Mouse (Mus musculus) left cerebral cortex, adult 8-10 months (tissue): ENCODE measurements around the gene Anks1b. TPM values are rescaled to one million over a fixed set of nuclear protein-coding genes. Genes with fewer than 3 reads are reported as not detected.

Source experiments
- DNase-seq, 2 experiments: peaks; one replicate each; pipeline ENCODE4 v3.0.0; 2022; ENCODE audit warnings: low spot score in 2 of 2
- total RNA-seq, 4 experiments: library from RNA; stranded (reverse); gene quantifications; 2 replicates each; pipeline ENCODE4 v1.2.4; 2022

The Anks1b gene
- total RNA-seq, 4 experiments from 2014 or later: 419 to 472 (median 449) TPM

- no peak for DNase-seq
Observed at GRCm38 (mm10) chr10:90657416-90658120, 784.3 kb downstream of the Anks1b start.

GRCm38 (mm10) chr10:90666746-90667145, 793.4 kb downstream of the Anks1b start:
- DNase-seq: no peak

DNA sequence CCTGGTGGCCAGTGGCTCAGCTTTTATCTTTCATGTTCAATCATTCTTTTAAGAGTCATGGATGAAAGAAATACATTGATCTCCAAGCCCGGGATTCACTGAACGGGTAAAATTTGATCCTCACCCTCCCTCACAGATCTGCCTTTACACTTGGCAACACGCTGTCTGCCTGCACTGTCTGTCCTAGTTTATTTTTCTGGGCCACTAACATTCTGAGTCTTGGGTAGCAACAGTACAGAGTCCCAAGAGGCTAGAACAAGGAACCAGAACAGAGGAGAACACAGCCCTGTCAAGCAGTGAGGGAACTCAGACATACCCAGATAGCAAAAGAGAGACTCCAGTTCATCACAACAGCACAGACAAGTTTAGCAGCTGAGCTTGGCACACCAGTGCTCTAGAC, 797.0 kb downstream of the Anks1b start:
- DNase-seq: no peak

- DNase-seq: no peak
Observed at GRCm38 (mm10) chr10:90672135-90672534, 798.8 kb downstream of the Anks1b start.

- DNase-seq: peak in 1 of 2 experiments; percentile 86
Observed at GRCm38 (mm10) chr10:90674362-90674761, 801.1 kb downstream of the Anks1b start.

- no peak for DNase-seq
Observed at GRCm38 (mm10) chr10:90677421-90677820, 804.1 kb downstream of the Anks1b start.

- DNase-seq: peak in 1 of 2 experiments; percentile 72
Observed at GRCm38 (mm10) chr10:90679713-90680470, 806.6 kb downstream of the Anks1b start.

- no peak for DNase-seq
Observed at GRCm38 (mm10) chr10:90683813-90684212, 810.5 kb downstream of the Anks1b start.

DNA sequence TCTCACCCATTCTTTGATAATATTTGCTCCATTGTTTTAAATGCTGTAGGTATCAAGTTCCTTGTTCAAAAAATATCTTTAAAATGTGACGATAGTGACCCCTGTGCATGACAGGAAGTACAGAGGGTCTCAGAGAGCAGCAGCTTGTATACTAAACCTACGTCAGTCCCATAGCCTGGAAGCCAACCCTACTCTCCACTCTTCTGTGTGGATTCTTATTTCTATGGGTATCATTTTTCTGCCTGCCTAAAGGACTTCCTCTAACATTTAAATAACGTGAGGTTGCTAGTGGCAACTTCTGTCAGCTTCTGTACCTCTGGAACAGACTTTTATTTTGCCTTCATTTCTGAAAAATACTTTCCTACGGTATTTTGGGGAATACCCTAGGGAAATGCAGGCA, 812.1 kb downstream of the Anks1b start:
- no peak for DNase-seq

DNA sequence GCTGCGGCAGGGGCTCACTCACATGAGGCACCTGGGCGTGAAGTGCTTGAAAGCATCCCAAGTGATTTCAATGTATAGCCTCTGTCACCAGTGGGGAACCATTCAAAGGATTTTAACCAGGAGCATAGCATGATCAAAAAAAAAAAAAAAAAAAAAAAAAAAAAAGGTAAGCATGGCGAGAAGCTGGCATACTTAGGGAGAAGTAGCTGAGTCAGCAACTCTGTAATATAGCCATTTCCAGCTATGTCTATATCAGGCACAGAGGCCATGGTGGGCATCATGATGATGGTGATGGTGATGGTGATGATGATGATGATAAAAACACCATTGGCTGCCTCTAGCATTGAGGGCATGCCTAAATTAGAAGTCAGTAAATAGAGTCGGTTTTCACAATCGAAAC, 814.8 kb downstream of the Anks1b start:
- DNase-seq: no peak

DNA sequence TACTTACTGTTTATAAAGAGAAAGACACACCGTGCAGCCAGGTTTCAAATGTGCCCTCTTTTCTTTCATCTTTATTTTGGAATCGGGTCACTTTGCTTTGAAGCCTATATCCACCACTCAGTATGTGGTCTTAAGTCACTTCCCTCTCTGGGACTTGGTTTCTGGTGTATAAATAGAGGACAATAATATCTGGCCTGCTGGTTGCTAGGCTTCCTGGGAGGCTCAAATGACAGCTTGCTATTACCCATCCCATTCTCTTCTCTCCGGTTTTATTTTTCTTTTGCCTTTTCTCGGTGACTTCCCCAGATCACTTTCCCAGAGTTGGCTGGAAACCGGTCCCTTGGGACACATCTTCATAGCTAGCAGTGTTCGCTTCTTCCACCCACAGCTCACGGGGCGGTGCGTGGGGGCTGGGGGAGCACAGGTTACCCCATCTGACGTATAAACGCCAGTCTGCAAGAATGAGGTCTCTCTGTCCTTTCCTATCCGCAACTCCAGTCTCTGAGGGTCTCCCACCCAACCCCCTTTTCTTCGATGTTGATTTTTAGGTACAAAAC, 815.5 kb downstream of the Anks1b start:
- DNase-seq: no peak

DNA sequence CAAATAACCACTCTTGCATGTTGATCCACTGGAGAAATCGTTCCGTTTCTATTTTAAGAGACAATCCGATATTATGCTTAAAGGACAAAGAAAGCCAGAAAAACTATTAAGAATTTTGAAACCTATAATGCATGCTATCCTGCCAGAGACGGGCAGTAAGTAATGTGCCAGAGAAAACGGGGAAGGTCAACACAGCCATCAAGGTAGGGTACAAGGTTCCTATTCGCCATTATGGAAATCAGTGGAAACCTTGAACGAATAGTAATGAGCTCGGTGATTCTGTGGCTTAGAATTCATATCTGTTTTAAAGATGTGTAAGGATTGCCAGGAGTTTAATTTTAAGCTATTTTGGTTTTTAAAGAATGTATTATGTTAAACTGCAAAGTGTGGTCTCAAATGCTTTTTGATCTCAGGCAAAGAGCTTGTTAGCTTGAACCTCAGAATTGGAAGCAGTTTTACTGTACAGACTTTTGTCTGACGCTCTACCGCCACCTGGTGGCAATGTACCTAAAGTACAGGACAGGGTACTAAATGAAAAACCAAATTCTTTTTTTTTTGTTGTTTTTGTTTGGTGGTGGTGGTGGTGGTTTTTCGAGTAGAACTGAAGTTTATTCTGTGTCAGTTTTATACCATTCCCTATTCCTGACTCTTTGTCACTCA, 816.7 kb downstream of the Anks1b start:
- no peak for DNase-seq

DNA sequence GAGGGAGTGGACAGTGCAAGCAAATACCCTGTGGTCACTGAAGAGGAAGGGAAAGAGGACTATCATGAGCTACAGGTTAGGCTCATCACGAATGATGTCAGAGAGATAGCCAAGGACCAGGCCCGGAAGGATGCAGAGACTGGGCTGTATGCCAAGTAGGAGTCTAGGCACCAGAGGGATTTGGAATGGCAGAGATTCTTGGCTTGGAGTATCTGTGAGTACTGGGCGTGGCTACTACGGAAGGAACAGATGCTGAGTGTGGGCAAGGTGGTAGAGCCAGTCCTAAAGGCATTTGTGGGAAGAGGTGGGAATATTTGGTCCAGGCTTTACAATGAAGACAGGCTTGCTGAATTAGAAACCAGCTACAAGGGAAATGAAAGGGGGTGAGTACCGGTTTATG, 823.4 kb downstream of the Anks1b start:
- DNase-seq: peak in 1 of 2 experiments; percentile 81

DNA sequence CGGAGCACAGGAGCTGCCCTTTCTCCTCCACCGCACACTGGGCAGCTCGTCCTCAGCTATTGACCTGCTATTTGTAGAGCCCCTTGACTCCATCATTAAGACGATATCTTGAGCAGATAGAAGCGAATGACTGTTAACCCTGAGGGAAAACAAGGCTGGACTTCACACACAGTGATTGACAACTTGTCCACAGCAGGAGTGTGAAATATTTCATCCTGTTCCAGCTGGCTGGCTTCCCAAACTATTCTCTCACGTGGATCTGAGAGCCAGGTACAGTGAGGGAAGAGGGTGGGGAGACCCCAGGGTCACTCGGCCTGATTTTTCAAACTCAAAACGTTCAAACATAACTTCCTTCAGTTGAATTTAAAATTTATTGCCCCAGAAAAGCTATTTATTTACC, 824.1 kb downstream of the Anks1b start:
- DNase-seq: no peak

GRCm38 (mm10) chr10:90699211-90699610, 825.9 kb downstream of the Anks1b start:
- DNase-seq: no peak

- DNase-seq: peak; percentile 52 to 76
Observed at GRCm38 (mm10) chr10:90704602-90705001, 831.3 kb downstream of the Anks1b start.

DNA sequence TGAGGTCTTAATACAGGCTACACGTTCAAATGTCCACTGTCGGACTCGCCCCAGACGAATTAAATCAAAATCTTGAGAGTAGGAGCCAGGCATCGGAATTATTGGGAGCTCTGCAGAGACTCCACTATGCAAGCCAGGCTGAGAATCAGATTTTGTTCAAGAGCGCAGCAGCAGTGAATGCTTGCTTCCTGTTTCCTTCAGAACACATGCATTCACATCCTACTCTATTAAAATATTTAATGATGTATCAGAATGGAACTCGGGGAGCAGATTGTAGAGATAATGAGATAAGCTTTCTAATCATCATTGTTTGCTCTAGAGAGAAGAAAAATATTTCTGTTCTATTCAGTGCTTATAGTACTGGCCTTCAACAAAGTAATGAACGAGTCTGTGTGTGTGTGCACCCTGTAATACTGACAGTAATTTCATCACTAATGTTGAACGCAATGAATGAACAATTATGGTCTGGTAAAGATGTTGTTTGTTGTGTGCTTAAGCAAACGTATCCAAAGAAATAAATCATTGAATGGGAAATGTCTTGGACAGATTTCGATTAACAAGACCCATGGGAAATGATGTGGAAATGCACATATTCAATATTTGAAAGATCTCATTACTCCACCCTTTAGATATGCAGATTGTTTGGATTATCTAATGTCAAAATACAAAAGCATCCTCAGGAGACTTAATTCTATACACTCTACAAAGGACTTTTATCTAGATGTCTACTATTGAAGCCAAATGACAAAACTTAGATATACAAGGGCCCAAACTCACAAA, 835.7 kb downstream of the Anks1b start:
- no peak for DNase-seq

- no peak for DNase-seq
Observed at GRCm38 (mm10) chr10:90709602-90709931, 836.3 kb downstream of the Anks1b start.

DNA sequence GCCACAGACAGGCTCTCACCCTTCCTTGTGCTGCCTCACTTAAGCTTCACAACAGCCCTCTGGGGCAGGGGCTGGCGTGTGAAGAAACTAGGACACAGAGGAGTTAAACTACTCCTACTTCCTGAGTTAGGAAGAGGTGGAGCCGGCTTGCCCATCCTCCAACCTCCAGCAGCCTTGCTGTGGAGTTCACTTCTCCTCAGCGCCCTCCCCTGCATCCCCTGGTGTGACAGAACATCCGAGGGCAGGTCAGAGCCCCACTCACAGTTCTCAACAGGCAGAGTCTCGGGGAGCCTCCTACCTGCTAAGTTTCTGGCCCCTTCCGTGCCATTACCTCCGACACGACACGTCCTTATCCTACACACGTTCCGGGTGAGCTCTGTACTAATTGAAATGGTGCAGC, 844.7 kb downstream of the Anks1b start:
- DNase-seq: no peak

DNA sequence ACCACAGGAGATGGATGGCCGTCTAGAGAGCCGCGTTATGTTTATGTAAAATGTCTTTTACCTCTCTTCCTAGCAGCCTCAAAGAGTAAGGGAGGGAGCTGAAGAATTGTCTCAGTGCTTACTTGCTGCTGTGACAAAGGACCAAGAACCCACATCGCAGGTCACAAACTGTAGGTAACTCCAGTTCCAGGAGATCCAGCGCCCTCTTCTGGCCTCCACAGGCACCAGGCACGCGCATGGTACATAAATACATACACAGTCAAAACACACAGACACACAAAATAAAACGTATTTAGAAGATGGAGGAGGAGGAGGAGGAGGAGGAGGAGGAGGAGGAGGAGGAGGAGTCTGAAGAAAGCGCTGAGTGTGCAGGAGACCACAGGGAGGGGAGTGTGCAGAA, 845.4 kb downstream of the Anks1b start:
- DNase-seq: no peak

DNA sequence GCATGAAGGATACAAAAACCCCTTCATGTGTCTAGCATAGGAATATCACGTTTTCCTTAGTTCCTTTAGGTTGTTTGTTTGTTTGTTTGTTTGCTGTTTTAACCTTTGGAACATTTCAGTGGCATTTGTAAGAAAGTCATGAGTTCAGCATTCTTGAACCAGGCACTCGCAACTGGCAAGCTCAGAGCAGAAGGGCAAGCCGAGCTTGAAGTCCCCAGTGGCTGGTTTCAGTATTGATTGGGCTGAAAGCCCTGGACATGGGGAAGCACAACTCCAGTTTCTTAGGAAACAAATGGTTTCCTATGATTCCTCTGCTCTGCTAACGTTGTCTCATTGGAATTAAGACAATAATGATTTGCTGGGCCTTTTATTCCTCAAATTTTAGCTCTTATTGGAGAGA, 846.7 kb downstream of the Anks1b start:
- no peak for DNase-seq
